Mouse (Mus musculus) MEL (cell line): ENCODE data around the gene Ces2e.
"Not testable (repeated sequence)": the region's sequence is repeated elsewhere in the genome, so short reads cannot be mapped to it uniquely, and the experiment has no call there.

Experiments
- GATA1 ChIP-seq: IDR thresholded peaks from 2 replicates; pipeline ENCODE4 v1.6.1; 2011; ENCODE audit warnings: low read depth, low read length, improper control_type of control experiment
- MAX ChIP-seq: IDR thresholded peaks from 2 replicates; pipeline ENCODE4 v1.6.1; 2011; ENCODE audit warnings: low read length, improper control_type of control experiment
- MYC ChIP-seq: IDR thresholded peaks from 2 replicates; pipeline ENCODE4 v1.6.1; 2011; ENCODE audit warnings: low read depth, mild to moderate bottlenecking, low read length, improper control_type of control experiment, moderate library complexity
- POLR2A ChIP-seq, 2 experiments: IDR thresholded peaks; 2 replicates each; pipeline ENCODE4 v1.6.1; 2011 to 2012; ENCODE audit warnings: low read length in 2 of 2, mild to moderate bottlenecking in 2 of 2, control low read depth in 1 of 2, improper control_type of control experiment in 1 of 2, low read depth in 1 of 2, moderate library complexity in 1 of 2; ENCODE audit not compliant: control insufficient read depth in 1 of 2, insufficient read depth in 1 of 2, poor library complexity in 1 of 2
- RAD21 ChIP-seq: IDR thresholded peaks from 2 replicates; pipeline ENCODE4 v1.6.1; 2011; ENCODE audit warnings: mild to moderate bottlenecking, low read depth, low read length, improper control_type of control experiment
- TCF12 ChIP-seq: IDR thresholded peaks from 2 replicates; pipeline ENCODE4 v1.6.1; 2014; ENCODE audit warnings: low read depth, mild to moderate bottlenecking, inconsistent platforms, low read length, improper control_type of control experiment, moderate library complexity
- USF1 ChIP-seq: IDR thresholded peaks from 2 replicates; pipeline ENCODE4 v1.6.1; 2014; ENCODE audit warnings: low read depth, mild to moderate bottlenecking, inconsistent platforms, low read length, improper control_type of control experiment, moderate library complexity

- TF ChIP-seq TCF12; GATA1; USF1; MAX; POLR2A (IDR thresholded peaks at IDR 0.05; ENCODE audit: control insufficient read depth in 1 of 2, insufficient read depth in 1 of 2, low read depth in 1 of 2, low read length in 2 of 2, poor library complexity in 1 of 2); RAD21; MYC: not testable (repeated sequence)
These were observed 16.4 kb upstream of the Ces2e start for GRCm38 (mm10) chr8:104909651-104910050.
